Mouse (Mus musculus) cerebellum, adult 2 months (tissue): Measurements from ENCODE around the gene Hist1h2bj.
"Not testable (repeated sequence)": the region's sequence is repeated elsewhere in the genome, so short reads cannot be mapped to it uniquely, and the experiment has no call there.

Experiments
- CTCF ChIP-seq: fragments of 200-500 bp; IDR thresholded peaks from 2 replicates; pipeline ENCODE4 v1.5.1; 2011; ENCODE audit warnings: low read depth, mild to moderate bottlenecking, control low read depth, low read length, moderate library complexity, borderline replicate concordance; ENCODE audit not compliant: insufficient read depth
- POLR2A ChIP-seq: fragments of 200-500 bp; IDR thresholded peaks from 2 replicates; pipeline ENCODE4 v1.6.1; 2011; ENCODE audit warnings: low read length, control low read depth, borderline replicate concordance; ENCODE audit not compliant: insufficient read depth

DNA sequence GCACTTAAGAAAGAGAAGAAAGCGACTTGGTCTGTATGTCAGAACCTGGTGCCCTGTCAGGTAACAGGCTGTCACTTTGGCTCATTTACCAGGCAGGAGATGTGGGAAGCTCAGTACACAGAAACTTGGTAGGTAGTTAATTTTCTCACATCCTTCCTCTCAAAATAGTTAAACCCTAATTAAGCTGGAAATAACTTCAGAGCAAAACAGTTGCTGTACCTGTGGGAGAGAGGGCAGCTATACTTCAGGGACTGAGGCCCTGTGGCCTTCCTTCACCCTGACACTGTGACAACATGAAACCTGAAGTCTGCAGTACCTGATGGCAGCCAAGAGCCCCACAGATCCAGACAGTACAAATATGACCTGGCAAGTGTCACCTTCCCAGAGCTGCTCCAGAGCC, 41.1 kb downstream of the Hist1h2bj start, which contains the start of gene Vmn1r188:
- not testable (repeated sequence) for TF ChIP-seq CTCF, POLR2A
